Mouse (Mus musculus) spleen, adult 18-20 months (tissue): ENCODE results near the gene Ctdspl2.

Experiments used
- DNase-seq, 2 experiments: peaks; one replicate each; pipeline ENCODE4 v3.0.0; 2022; ENCODE audit warnings: mixed read lengths in 2 of 2

The Ctdspl2 gene

DNA sequence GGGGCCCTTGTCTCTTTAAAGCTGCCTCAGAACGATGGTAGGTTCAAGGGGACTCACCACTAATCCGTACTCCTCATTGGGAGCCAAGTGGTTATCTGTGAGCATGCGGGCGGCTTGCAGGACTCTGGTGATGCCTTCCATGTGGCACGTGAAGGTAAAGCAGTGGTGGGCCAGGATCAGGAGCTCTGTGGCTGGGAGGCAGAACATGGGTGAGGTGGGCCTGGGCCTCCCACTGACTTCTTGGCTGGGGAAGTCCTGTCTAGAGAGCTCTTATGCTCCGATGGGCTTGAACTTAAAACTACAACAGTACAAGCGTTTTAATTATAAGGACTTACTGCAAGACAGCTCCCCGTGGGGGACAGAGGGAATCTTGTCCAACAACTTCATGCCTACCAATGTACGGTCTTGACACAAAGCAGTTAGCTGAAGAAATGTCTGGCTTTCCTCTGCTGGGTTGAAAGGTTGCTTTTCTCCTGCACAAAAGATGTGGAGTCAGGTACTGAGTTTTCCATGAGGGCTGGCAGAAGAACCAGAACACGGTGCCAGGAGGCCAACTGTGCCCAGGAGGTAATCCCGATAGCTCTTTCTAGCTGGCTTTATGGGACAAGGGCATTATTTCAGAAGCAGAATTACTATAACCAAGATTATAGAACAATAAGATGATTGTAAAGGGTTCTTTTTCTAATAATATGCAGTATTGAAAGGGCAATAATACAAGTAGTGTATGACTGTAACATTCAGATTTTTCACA lies 103.7 kb downstream of the Ctdspl2 start:
- no peak for DNase-seq
